Comparison of ENCODE assay signal across 27 mouse cellular contexts in genomic region chr6:99035459-99036375, GRCm38 (mm10).
A peak's percentile ranks its signal among the peaks of the same experiment; 100 is the strongest.
DNase-seq lines count a peak whose midpoint lies in the region; ATAC-seq and TF ChIP-seq lines count a peak whose summit lies in the region.
"Had no signal": no experiment of that assay in that cellular context is flagged by ENCODE, and none has a peak within 500 bp of the region (broad histone marks: within the 10 kb centered on the region; RNA-seq: fewer than 3 reads in every experiment).

No protein-coding gene starts in this region.

- TF ChIP-seq RAD21 in CH12.LX (IDR thresholded peaks at IDR 0.05; ENCODE audit: low read depth, low read length), result no peak

- H3K4me1 ChIP-seq in liver, embryonic 16.5 days (ENCODE audit: control insufficient read depth, low read depth, low read length), result peaks cover 2% of the 10 kb centered on the region; the same call in 1 of the 2 replicates
- H3K4me1 ChIP-seq in CH12.LX (ENCODE audit: control insufficient read depth in 1 of 2, insufficient read depth in 2 of 2), result peaks cover 33 to 90% of the 10 kb centered on the region in 2 experiments
- H3K4me1 ChIP-seq in intestine, postnatal 0 days (replicated peaks; ENCODE audit: control insufficient read depth, insufficient read depth, low read length), result peaks cover 4% of the 10 kb centered on the region; the same call in 1 of the 2 replicates
- H3K4me1 ChIP-seq in stomach, postnatal 0 days (replicated peaks; ENCODE audit: control insufficient read depth, insufficient read depth), result 0 out of 2 replicates have a peak, but pooled peaks cover 3% of the 10 kb centered on the region
- H3K4me1 ChIP-seq: embryonic facial prominence, embryonic 15.5 days had no signal

- TF ChIP-seq POLR2A in CH12.LX (IDR thresholded peaks at IDR 0.05; ENCODE audit: low read depth, low read length), result no peak

- no peak for TF ChIP-seq EP300 in CH12.LX (IDR thresholded peaks at IDR 0.05; ENCODE audit: low read length)
- no peak for TF ChIP-seq EP300 in stomach, postnatal 0 days (optimal IDR thresholded peaks at IDR 0.05)

- in situ Hi-C loops in CH12.LX (cut with MboI; ENCODE audit: low pct_ligation_motif_present, low pct_unique_long_range_greater_than_20kb, low sequenced_read_pairs), result no loop called here

- dilution Hi-C loops in CH12.LX (cut with MboI; ENCODE audit: extremely low pct_ligation_motif_present, extremely low pct_unique_long_range_greater_than_20kb, low sequenced_read_pairs), result no loop called here

- no peaks in the 10 kb centered on the region for H3K36me3 ChIP-seq in liver, embryonic 16.5 days (ENCODE audit: control insufficient read depth, insufficient read depth)
- H3K36me3 ChIP-seq in CH12.LX (replicated peaks in 1 of 2; ENCODE audit: control insufficient read depth in 1 of 2, insufficient read depth in 1 of 2, low read length in 1 of 2), result peaks cover 61 to 69% of the 10 kb centered on the region in 2 experiments
- no peaks in the 10 kb centered on the region for H3K36me3 ChIP-seq in intestine, postnatal 0 days (ENCODE audit: control insufficient read depth, insufficient read depth)
- no peaks in the 10 kb centered on the region for H3K36me3 ChIP-seq in stomach, postnatal 0 days (ENCODE audit: control insufficient read depth, insufficient read depth, low read length)
- H3K36me3 ChIP-seq: embryonic facial prominence, embryonic 15.5 days; heart, embryonic 12.5 days; heart, embryonic 15.5 days; hindbrain, embryonic 10.5 days; hindbrain, embryonic 13.5 days had no signal

- H3K4me2 ChIP-seq in liver, embryonic 16.5 days (ENCODE audit: low read depth, low read length), result no peak overlapping the region
- no peak overlapping the region for H3K4me2 ChIP-seq in CH12.LX (ENCODE audit: insufficient read depth, low read depth, poor library complexity, severe bottlenecking)
- no peak overlapping the region for H3K4me2 ChIP-seq in intestine, postnatal 0 days (replicated peaks; ENCODE audit: low read depth)
- no peak overlapping the region for H3K4me2 ChIP-seq in stomach, postnatal 0 days (replicated peaks; ENCODE audit: low read depth)
- H3K4me2 ChIP-seq: embryonic facial prominence, embryonic 15.5 days; heart, embryonic 12.5 days; heart, embryonic 15.5 days; hindbrain, embryonic 13.5 days had no signal

- no peaks in the 10 kb centered on the region for H3K27me3 ChIP-seq in liver, embryonic 16.5 days (ENCODE audit: control insufficient read depth, insufficient read depth, low read depth, low read length)
- H3K27me3 ChIP-seq in CH12.LX (replicated peaks), result no peaks in the 10 kb centered on the region
- H3K27me3 ChIP-seq in intestine, postnatal 0 days (replicated peaks; ENCODE audit: control insufficient read depth, insufficient read depth, low read length), result no peaks in the 10 kb centered on the region
- no peaks in the 10 kb centered on the region for H3K27me3 ChIP-seq in stomach, postnatal 0 days (ENCODE audit: control insufficient read depth, insufficient read depth, low read length)
- H3K27me3 ChIP-seq: embryonic facial prominence, embryonic 15.5 days; heart, embryonic 12.5 days; heart, embryonic 15.5 days had no signal

- DNase-seq in liver (no peak), CH12.LX (ENCODE audit: extremely low read depth) (no peak)
- no peak for DNase-seq in stomach, postnatal 0 days (ENCODE audit: low spot score)
- DNase-seq in ovary, postnatal 10 days (ENCODE audit: low spot score), result no peak
- DNase-seq: adrenal gland, adult 8-10 months; adrenal gland, postnatal 25 days; cerebellum, adult 11-12 months; cerebellum, adult 8-10 months; cerebellum, postnatal 10 days; cerebellum, postnatal 36 days; embryo, embryonic 11 days; forebrain, postnatal 0 days; gastrocnemius, postnatal 25 days; heart, adult 18-20 months; heart, postnatal 10 days; heart, postnatal 36 days had no signal

- peaks cover 88% of the 10 kb centered on the region for H3K79me2 ChIP-seq in CH12.LX (replicated peaks; ENCODE audit: control insufficient read depth, extremely low read depth, insufficient read depth, poor library complexity, severe bottlenecking)

- 69% methylated on average over 8 of the region's 8 CpGs for WGBS in liver, embryonic 16.5 days (ENCODE audit: insufficient replicate concordance)
- WGBS in intestine, postnatal 0 days, result 70% methylated on average over 8 of the region's 8 CpGs
- WGBS in stomach, postnatal 0 days, result 76% methylated on average over 8 of the region's 8 CpGs

- no peaks in the 10 kb centered on the region for H3K9me3 ChIP-seq in liver, embryonic 16.5 days (replicated peaks; ENCODE audit: control insufficient read depth, low read length)
- H3K9me3 ChIP-seq in CH12.LX (replicated peaks; ENCODE audit: low read length), result peaks cover 7% of the 10 kb centered on the region
- no peaks in the 10 kb centered on the region for H3K9me3 ChIP-seq in intestine, postnatal 0 days (ENCODE audit: control insufficient read depth)
- H3K9me3 ChIP-seq in stomach, postnatal 0 days (ENCODE audit: control insufficient read depth, low read length), result no peaks in the 10 kb centered on the region
- H3K9me3 ChIP-seq: embryonic facial prominence, embryonic 15.5 days; heart, embryonic 15.5 days; hindbrain, embryonic 10.5 days; hindbrain, embryonic 13.5 days had no signal

- no peak overlapping the region for H3K9ac ChIP-seq in liver, embryonic 16.5 days (ENCODE audit: low read depth, low read length)
- no peak overlapping the region for H3K9ac ChIP-seq in CH12.LX (ENCODE audit: insufficient read depth, low read depth)
- H3K9ac ChIP-seq in intestine, postnatal 0 days (ENCODE audit: low read depth, low read length), result no peak overlapping the region
- no peak overlapping the region for H3K9ac ChIP-seq in stomach, postnatal 0 days (ENCODE audit: low read length)
- H3K9ac ChIP-seq: embryonic facial prominence, embryonic 15.5 days; forebrain, postnatal 0 days; heart, embryonic 12.5 days; heart, embryonic 15.5 days; hindbrain, embryonic 13.5 days had no signal

- H3K4me3 ChIP-seq in liver, embryonic 16.5 days (ENCODE audit: low read depth, low read length), result no peak overlapping the region
- no peak overlapping the region for H3K4me3 ChIP-seq in CH12.LX (replicated peaks in 1 of 3; ENCODE audit: low read depth in 2 of 3, low read length in 2 of 3, poor library complexity in 1 of 3)
- no peak overlapping the region for H3K4me3 ChIP-seq in intestine, postnatal 0 days (ENCODE audit: low read depth, low read length)
- H3K4me3 ChIP-seq in stomach, postnatal 0 days (ENCODE audit: low read depth, low read length), result no peak overlapping the region
- H3K4me3 ChIP-seq: embryonic facial prominence, embryonic 15.5 days; heart, embryonic 12.5 days; heart, embryonic 15.5 days; hindbrain, embryonic 10.5 days; hindbrain, embryonic 13.5 days had no signal

- ATAC-seq in liver, embryonic 16.5 days (ENCODE audit: low read depth), result 0 out of 2 replicates have a peak, but pooled peaks have one; percentile 30
- ATAC-seq in intestine, postnatal 0 days, result peak; percentile 61
- no peak for ATAC-seq in stomach, postnatal 0 days (ENCODE audit: low FRiP score, low TSS enrichment)
- ATAC-seq: activated CD4-positive, CD25-positive, alpha-beta regulatory T cell, adult 4 months; CD4-positive, CD25-positive, alpha-beta regulatory T cell, adult 4 months; forebrain, embryonic 14.5 days; forebrain, postnatal 0 days; hindbrain, embryonic 16.5 days had no signal

- no peak overlapping the region for H3K27ac ChIP-seq in liver, embryonic 16.5 days (ENCODE audit: low read length)
- H3K27ac ChIP-seq in CH12.LX (ENCODE audit: insufficient read depth, low read depth), result peak overlapping the region; percentile 24; the same call in 1 of the 2 replicates
- H3K27ac ChIP-seq in intestine, postnatal 0 days (ENCODE audit: low read depth, low read length), result peak overlapping the region; percentile 35
- H3K27ac ChIP-seq in stomach, postnatal 0 days (replicated peaks), result peak overlapping the region; percentile 45; the same call in 1 of the 2 replicates
- H3K27ac ChIP-seq: embryonic facial prominence, embryonic 15.5 days; heart, embryonic 15.5 days; hindbrain, embryonic 10.5 days; hindbrain, embryonic 13.5 days had no signal

- no peak for TF ChIP-seq CTCF in CH12.LX (conservative IDR thresholded peaks at IDR 0.05 in 1 of 2, IDR thresholded peaks at IDR 0.05 in 1 of 2; ENCODE audit: low read depth in 2 of 2, low read length in 2 of 2)
- no peak for TF ChIP-seq CTCF in intestine, postnatal 0 days (IDR thresholded peaks at IDR 0.05; ENCODE audit: low read depth)
- TF ChIP-seq CTCF in stomach, postnatal 0 days (IDR thresholded peaks at IDR 0.05; ENCODE audit: low read depth), result no peak

TF ChIP-seq in CH12.LX, 34 proteins besides CTCF, POLR2A, EP300 and RAD21:
- TF ChIP-seq BHLHE40 (IDR thresholded peaks at IDR 0.05; ENCODE audit: low read depth, low read length), result peak; percentile 43; the same call in 1 of the 2 replicates
- no peak for TF ChIP-seq CHD1 (IDR thresholded peaks at IDR 0.05; ENCODE audit: low read depth, low read length)
